Mouse (Mus musculus) ES-E14 (cell line): ENCODE results near the gene Dse. TPM values are rescaled to one million over a fixed set of nuclear protein-coding genes. Genes with fewer than 3 reads are reported as not detected.

Experiments
- DNase-seq: peaks from one replicate; pipeline ENCODE4 v3.0.0-alpha.2; 2013; ENCODE audit warnings: low read depth, low spot score
- H3K27ac ChIP-seq: 2 replicates; pipeline ENCODE4 v1.5.1; 2012; ENCODE audit warnings: low read depth, mild to moderate bottlenecking, low read length, moderate library complexity, mixed read lengths; ENCODE audit not compliant: poor library complexity, insufficient read depth, severe bottlenecking
- H3K36me3 ChIP-seq: 2 replicates; pipeline ENCODE4 v1.6.1; 2012; ENCODE audit warnings: mild to moderate bottlenecking, low read length, moderate library complexity, mixed read lengths; ENCODE audit not compliant: control insufficient read depth, poor library complexity, insufficient read depth, severe bottlenecking
- H3K4me1 ChIP-seq, 2 experiments: fragments of 150-350 bp in 1 of 2; sonication (generic) in 1 of 2; 2 replicates each; pipeline ENCODE4 v1.6.1; 2012; ENCODE audit warnings: low read length in 2 of 2, mild to moderate bottlenecking in 1 of 2, mixed read lengths in 1 of 2; ENCODE audit not compliant: control insufficient read depth in 2 of 2, insufficient read depth in 2 of 2, poor library complexity in 1 of 2
- H3K4me3 ChIP-seq, 2 experiments: fragments of 150-350 bp in 1 of 2; sonication (generic) in 1 of 2; 2 replicates each; pipeline ENCODE4 v1.5.1; 2012; ENCODE audit warnings: low read length in 2 of 2, low read depth in 1 of 2, mild to moderate bottlenecking in 1 of 2, mixed read lengths in 1 of 2; ENCODE audit not compliant: insufficient read depth in 1 of 2, poor library complexity in 1 of 2, severe bottlenecking in 1 of 2
- H3K9ac ChIP-seq: 2 replicates; pipeline ENCODE4 v1.6.1; 2012; ENCODE audit warnings: low read depth, mild to moderate bottlenecking, low read length, mixed read lengths; ENCODE audit not compliant: poor library complexity, insufficient read depth, severe bottlenecking
- H3K9me3 ChIP-seq: fragments of 150-350 bp; sonication (generic); 2 replicates; pipeline ENCODE4 v1.6.1; 2012; ENCODE audit warnings: low read depth, mild to moderate bottlenecking, low read length; ENCODE audit not compliant: control insufficient read depth, insufficient read depth
- CHD2 ChIP-seq: IDR thresholded peaks from 2 replicates; pipeline ENCODE4 v1.6.1; 2014; ENCODE audit warnings: mild to moderate bottlenecking, low read depth, low read length, inconsistent platforms
- HCFC1 ChIP-seq: IDR thresholded peaks from 2 replicates; pipeline ENCODE4 v1.6.1; 2012; ENCODE audit warnings: low read length, inconsistent platforms, borderline replicate concordance; ENCODE audit not compliant: insufficient read depth
- MAFK ChIP-seq: IDR thresholded peaks from 2 replicates; pipeline ENCODE4 v1.6.1; 2014; ENCODE audit warnings: mild to moderate bottlenecking, low read depth, low read length, inconsistent platforms; ENCODE audit not compliant: insufficient read depth
- ZC3H11A ChIP-seq: IDR thresholded peaks from 2 replicates; pipeline ENCODE4 v1.6.1; 2012; ENCODE audit warnings: low read depth, mild to moderate bottlenecking, inconsistent platforms, low read length, borderline replicate concordance
- ZNF384 ChIP-seq: IDR thresholded peaks from 2 replicates; pipeline ENCODE4 v1.6.1; 2012; ENCODE audit warnings: low read depth, low read length, inconsistent platforms
- in situ Hi-C, 2 experiments: fragments of 600-800 bp; cut with MboI; formaldehyde crosslinking; loops; one replicate each; pipeline ENCODE4 v1.15.1; 2025; ENCODE audit warnings: low sequenced_read_pairs in 2 of 2, inconsistent platforms in 1 of 2; ENCODE audit not compliant: unreplicated experiment in 2 of 2
- total RNA-seq: library from RNA; depleted of rRNA; stranded (reverse); fragments of 300-350 nt; gene quantifications from 2 replicates; pipeline ENCODE4 v1.2.3, GENCODE M21; 2012

The Dse gene
- total RNA-seq, 1 experiment: 118 TPM

DNA sequence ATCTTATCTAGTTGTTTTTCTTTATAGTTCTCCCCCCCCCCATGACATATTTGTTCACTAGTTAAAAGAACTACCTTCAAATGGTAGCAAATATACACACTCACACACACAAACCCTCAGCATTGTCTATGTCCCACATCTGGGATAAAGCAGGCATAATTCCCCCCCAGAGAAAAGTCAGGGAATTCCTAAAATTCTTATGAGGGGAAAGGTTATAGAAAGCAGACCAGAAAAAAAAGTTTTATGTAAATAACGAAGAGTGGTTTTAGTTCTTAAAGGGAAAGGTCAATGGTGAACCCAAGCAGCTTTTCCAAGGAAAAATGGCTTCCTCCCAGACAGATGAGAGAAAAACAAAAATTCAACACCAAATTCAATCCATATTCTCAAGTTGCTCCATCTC lies 22.6 kb downstream of the Dse start:
- H3K4me1 ChIP-seq: peaks cover 5 to 15% of the 10 kb centered on the region in 2 experiments
- H3K27ac ChIP-seq: no peak overlapping the region
- no peaks in the 10 kb centered on the region for H3K9me3 ChIP-seq
- in situ Hi-C loops: no loop called here
- no peak overlapping the region for H3K9ac ChIP-seq
- no peak overlapping the region for H3K4me3 ChIP-seq
- peaks cover 8% of the 10 kb centered on the region for H3K36me3 ChIP-seq
- TF ChIP-seq MAFK (no peak), ZC3H11A (no peak), CHD2 (no peak), HCFC1 (no peak), ZNF384 (no peak)
- DNase-seq: no peak

DNA sequence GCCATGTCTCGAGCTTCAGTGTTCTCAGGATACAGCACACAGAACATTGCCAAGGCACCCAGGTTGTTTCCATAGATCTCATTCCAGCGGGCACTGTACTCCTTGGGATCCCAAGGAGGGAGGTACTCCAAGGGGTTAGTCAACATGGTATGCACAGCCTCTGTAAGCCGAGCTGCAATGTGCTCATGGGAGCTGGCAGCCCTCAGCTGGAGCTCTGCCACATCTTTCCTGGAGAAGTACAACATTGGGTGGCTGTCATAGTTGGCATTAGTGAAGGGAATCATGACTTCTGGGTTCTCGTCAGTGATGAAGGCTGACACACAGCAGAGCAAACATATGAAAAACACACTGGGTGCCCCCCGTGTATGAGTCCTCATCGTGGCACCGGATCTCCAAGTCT lies 23.8 kb downstream of the Dse start:
- in situ Hi-C loops: no loop called here
- DNase-seq: no peak
- Histone ChIP-seq H3K36me3 (peaks cover 8% of the 10 kb centered on the region), H3K9ac (no peak overlapping the region), H3K27ac (no peak overlapping the region), H3K4me3 (no peak overlapping the region), H3K4me1 (peaks cover 5 to 12% of the 10 kb centered on the region in 2 experiments), H3K9me3 (no peaks in the 10 kb centered on the region)
- no peak for TF ChIP-seq HCFC1
- no peak for TF ChIP-seq CHD2
- no peak for TF ChIP-seq ZNF384
- TF ChIP-seq MAFK: no peak
- TF ChIP-seq ZC3H11A: no peak

DNA sequence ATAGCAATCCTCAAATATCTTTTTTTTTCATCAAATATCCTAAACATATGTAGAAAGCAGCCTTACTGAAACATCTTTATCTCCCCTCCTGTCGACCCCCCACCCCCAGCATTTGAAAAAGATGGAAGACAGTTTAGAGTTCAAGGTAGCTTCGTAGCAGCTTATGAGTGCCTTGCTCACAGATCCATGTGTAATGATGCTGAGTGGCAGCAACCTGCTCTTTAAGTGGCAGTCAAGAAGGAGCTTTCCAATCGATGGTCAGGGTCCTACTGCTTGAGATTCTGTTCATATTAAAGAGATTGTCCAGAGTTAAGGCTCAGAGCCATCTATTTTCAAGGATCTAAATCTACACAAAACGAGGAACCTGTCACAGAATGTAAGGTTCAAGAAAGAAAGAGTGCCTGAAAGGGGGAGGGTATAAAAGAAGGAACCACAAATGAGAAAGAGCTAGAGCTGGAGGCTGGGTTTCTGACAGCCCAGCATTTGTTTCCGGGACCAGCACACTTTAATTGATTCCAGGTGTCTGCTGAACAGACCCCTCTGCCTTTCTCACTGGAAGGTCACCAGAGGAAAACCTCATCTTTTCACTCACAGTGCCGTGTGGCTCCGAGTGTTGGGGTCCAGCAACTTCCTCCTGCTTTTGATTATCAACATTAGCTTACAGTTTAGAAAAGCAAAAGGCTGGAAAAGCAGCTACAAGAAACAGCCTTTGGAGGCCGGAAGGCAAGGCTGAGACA lies 31.5 kb downstream of the Dse start:
- peaks cover 2% of the 10 kb centered on the region for H3K36me3 ChIP-seq
- TF ChIP-seq ZNF384 (no peak), HCFC1 (no peak), MAFK (no peak), ZC3H11A (no peak), CHD2 (no peak)
- in situ Hi-C loops: no loop called here
- no peak overlapping the region for H3K4me3 ChIP-seq
- no peak overlapping the region for H3K27ac ChIP-seq
- no peak overlapping the region for H3K9ac ChIP-seq
- no peaks in the 10 kb centered on the region; a peak in 1 of 4 replicates for H3K4me1 ChIP-seq
- DNase-seq: no peak
- no peaks in the 10 kb centered on the region for H3K9me3 ChIP-seq

DNA sequence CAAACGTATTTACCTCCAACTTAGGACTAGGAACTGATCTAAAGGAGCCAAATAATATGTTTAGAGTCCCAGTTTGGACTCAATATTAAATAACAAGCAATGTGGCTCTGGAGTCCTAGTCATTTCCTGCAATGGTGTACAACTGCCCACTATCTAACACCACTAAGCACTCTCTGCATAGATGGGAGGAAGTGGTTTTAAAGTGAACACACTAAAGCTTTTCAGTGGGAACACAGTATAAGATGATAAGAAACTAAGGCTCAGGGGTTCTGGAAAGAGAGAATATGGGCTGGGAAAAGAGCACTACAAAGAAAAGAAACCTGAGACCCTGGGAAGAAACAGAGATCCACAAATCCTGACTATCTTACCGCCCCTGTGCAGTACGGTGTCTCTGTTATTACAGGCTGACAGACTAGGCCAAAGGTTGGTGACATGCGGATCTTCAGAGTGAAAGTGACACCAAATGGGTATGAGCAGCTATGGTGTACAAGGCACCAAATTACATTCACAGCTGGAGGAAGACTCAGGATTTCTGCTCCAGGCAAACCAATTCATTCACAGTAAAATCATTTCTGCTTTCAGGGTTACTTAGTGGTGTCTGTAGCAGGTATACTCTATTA lies 34.7 kb downstream of the Dse start:
- Histone ChIP-seq H3K36me3 (no peaks in the 10 kb centered on the region; the same call in 1 of the 2 replicates), H3K9me3 (no peaks in the 10 kb centered on the region), H3K27ac (no peak overlapping the region), H3K4me1 (no peaks in the 10 kb centered on the region; a peak in 1 of 4 replicates), H3K9ac (no peak overlapping the region), H3K4me3 (no peak overlapping the region)
- in situ Hi-C loops: no loop called here
- no peak for DNase-seq
- TF ChIP-seq ZNF384 (no peak), ZC3H11A (no peak), CHD2 (no peak), MAFK (no peak), HCFC1 (no peak)
